Mouse (Mus musculus): ENCODE data around the gene Anks1b. TPM values are rescaled to one million over a fixed set of nuclear protein-coding genes. Genes with fewer than 3 reads are reported as not detected.

The Anks1b gene
- total RNA-seq, 2 experiments from 2014 or later: 0.20 TPM; not detected in 1

- no peak for DNase-seq
- intact Hi-C loops (cut with DNase I): no loop called here
Measured at GRCm38 (mm10) chr10:90771471-90772226, 898.3 kb downstream of the Anks1b start.

- intact Hi-C loops (cut with DNase I): no loop called here
- DNase-seq: no peak
Measured at GRCm38 (mm10) chr10:90779561-90780400, 906.5 kb downstream of the Anks1b start.

- no peak for DNase-seq
- intact Hi-C loops (cut with DNase I): no loop called here
Measured at GRCm38 (mm10) chr10:90784981-90785650, 911.8 kb downstream of the Anks1b start.

- intact Hi-C loops (cut with DNase I): no loop called here
- no peak for DNase-seq
Measured at GRCm38 (mm10) chr10:90785680-90786079, 912.4 kb downstream of the Anks1b start.

GRCm38 (mm10) chr10:90803112-90803511 lies 929.8 kb downstream of the Anks1b start:
- DNase-seq: no peak
- intact Hi-C loops (cut with DNase I): no loop called here

GRCm38 (mm10) chr10:90804602-90805095 lies 931.3 kb downstream of the Anks1b start:
- intact Hi-C loops (cut with DNase I): no loop called here

GRCm38 (mm10) chr10:90808616-90809310 lies 935.5 kb downstream of the Anks1b start:
- DNase-seq: no peak
- intact Hi-C loops (cut with DNase I): no loop called here

More at GRCm38 (mm10) chr10:90804602-90805095, 931.3 kb downstream of the Anks1b start:
- DNase-seq: no peak

- intact Hi-C loops (cut with DNase I): no loop called here
- no peak for DNase-seq
Measured at GRCm38 (mm10) chr10:90809911-90810590, 936.7 kb downstream of the Anks1b start.

GRCm38 (mm10) chr10:90811446-90811845 lies 938.1 kb downstream of the Anks1b start:
- DNase-seq: no peak
- intact Hi-C loops (cut with DNase I): no loop called here

GRCm38 (mm10) chr10:90813326-90813725 lies 940.0 kb downstream of the Anks1b start:
- DNase-seq: no peak
- intact Hi-C loops (cut with DNase I): no loop called here

- DNase-seq: no peak
- intact Hi-C loops (cut with DNase I): no loop called here
Measured at GRCm38 (mm10) chr10:90814412-90814811, 941.1 kb downstream of the Anks1b start.

GRCm38 (mm10) chr10:90818246-90818937 lies 945.1 kb downstream of the Anks1b start:
- DNase-seq: no peak

GRCm38 (mm10) chr10:90823438-90823837 lies 950.1 kb downstream of the Anks1b start:
- no peak for DNase-seq
- intact Hi-C loops (cut with DNase I): no loop called here

More at GRCm38 (mm10) chr10:90818246-90818937, 945.1 kb downstream of the Anks1b start:
- intact Hi-C loops (cut with DNase I): no loop called here

GRCm38 (mm10) chr10:90824692-90825091 lies 951.4 kb downstream of the Anks1b start:
- intact Hi-C loops (cut with DNase I): no loop called here
- no peak for DNase-seq

- intact Hi-C loops (cut with DNase I): no loop called here
- no peak for DNase-seq
Measured at GRCm38 (mm10) chr10:90826939-90827338, 953.6 kb downstream of the Anks1b start.

- intact Hi-C loops (cut with DNase I): no loop called here
- no peak for DNase-seq
Measured at GRCm38 (mm10) chr10:90828581-90829393, 955.5 kb downstream of the Anks1b start.

GRCm38 (mm10) chr10:90829394-90830267 lies 956.3 kb downstream of the Anks1b start:
- no peak for DNase-seq
- intact Hi-C loops (cut with DNase I): no loop called here
